Mouse (Mus musculus) olfactory bulb, adult 2 months (tissue): Measurements from ENCODE around the gene Rapgef2.

Experiments
- CTCF ChIP-seq: fragments of 200-500 bp; IDR thresholded peaks from 2 replicates; pipeline ENCODE4 v1.5.1; 2012; ENCODE audit warnings: low read depth, mild to moderate bottlenecking, low read length, moderate library complexity; ENCODE audit not compliant: insufficient read depth
- POLR2A ChIP-seq: fragments of 200-500 bp; IDR thresholded peaks from 2 replicates; pipeline ENCODE4 v1.6.1; 2012; ENCODE audit warnings: mild to moderate bottlenecking, low read depth, low read length, moderate library complexity; ENCODE audit not compliant: insufficient read depth

- TF ChIP-seq CTCF, result no peak
- TF ChIP-seq POLR2A, result no peak
These were observed 262.5 kb downstream of the Rapgef2 start for GRCm38 (mm10) chr3:79023735-79024328.
